Mouse (Mus musculus) kidney, postnatal 0 days (tissue): Measurements from ENCODE around the gene Cactin. TPM values are rescaled to one million over a fixed set of nuclear protein-coding genes. Genes with fewer than 3 reads are reported as not detected.

ENCODE experiments used
- ATAC-seq: fragments of 200-750 bp; cut with Nextera tagmentation; replicated peaks from 2 replicates; pipeline ENCODE4 v1.8.0; 2017; ENCODE audit warnings: low read depth, moderate number of reproducible peaks, moderate TSS enrichment, moderate library complexity; ENCODE audit not compliant: low FRiP score
- DNase-seq: peaks from one replicate; pipeline ENCODE4 v3.0.0-alpha.2; 2016; ENCODE audit warnings: low spot score
- H3K27ac ChIP-seq: fragments of 300-500 bp; sonication (generic); 2 replicates; pipeline ENCODE4 v1.5.1; 2014; ENCODE audit warnings: mild to moderate bottlenecking
- H3K27me3 ChIP-seq: fragments of 300-500 bp; sonication (generic); 2 replicates; pipeline ENCODE4 v1.6.1; 2014; ENCODE audit warnings: low read length, mixed read lengths; ENCODE audit not compliant: insufficient read depth
- H3K36me3 ChIP-seq: fragments of 300-500 bp; sonication (generic); 2 replicates; pipeline ENCODE4 v1.6.1; 2014; ENCODE audit warnings: low read length, mixed read lengths; ENCODE audit not compliant: insufficient read depth
- H3K4me1 ChIP-seq: fragments of 300-500 bp; sonication (generic); replicated peaks from 2 replicates; pipeline ENCODE4 v1.6.1; 2014; ENCODE audit warnings: antibody characterized with exemption, low read length, mixed read lengths; ENCODE audit not compliant: insufficient read depth
- H3K4me2 ChIP-seq: fragments of 300-500 bp; sonication (generic); 2 replicates; pipeline ENCODE4 v1.6.1; 2014; ENCODE audit warnings: mild to moderate bottlenecking, low read length, moderate library complexity, mixed read lengths
- H3K4me3 ChIP-seq: fragments of 300-500 bp; sonication (generic); replicated peaks from 2 replicates; pipeline ENCODE4 v1.5.1; 2014; ENCODE audit warnings: low read depth, low read length
- H3K9ac ChIP-seq: fragments of 300-500 bp; sonication (generic); 2 replicates; pipeline ENCODE4 v1.6.1; 2014; ENCODE audit warnings: low read depth, low read length
- H3K9me3 ChIP-seq: fragments of 300-500 bp; sonication (generic); replicated peaks from 2 replicates; pipeline ENCODE4 v1.6.1; 2016; ENCODE audit warnings: low read length, inconsistent platforms, mixed read lengths
- CTCF ChIP-seq: IDR thresholded peaks from 2 replicates; pipeline ENCODE4 v1.5.1; 2016; ENCODE audit warnings: antibody characterized with exemption, low read depth, mild to moderate bottlenecking, moderate library complexity
- WGBS: fragments of 180-500 bp; shearing (Covaris S2); extraction: QIAGEN DNeasy Blood & Tissue Kit; methylation state at CpG from one replicate; pipeline ENCODE4 v1.1.7; 2014; 5-methylcytosine and 5-hydroxymethylcytosine counted together
- polyA plus RNA-seq: library from polyadenylated mRNA; unstranded; fragments of >200 nt; fragmentation: Nextera tagmentation; extraction: Ambion mirVana; gene quantifications from 2 replicates; pipeline ENCODE4 v1.2.1, GENCODE M21; 2015

Gene Cactin
- polyA plus RNA-seq, 1 experiment from 2014 or later = 26.4 TPM

- peak overlapping the region; percentile 74 for H3K4me2 ChIP-seq
- no peaks in the 10 kb centered on the region for H3K9me3 ChIP-seq
- H3K4me1 ChIP-seq = peaks cover 20% of the 10 kb centered on the region
- H3K4me3 ChIP-seq = peak overlapping the region; percentile 83
- H3K27ac ChIP-seq = peak overlapping the region; percentile 91
- H3K9ac ChIP-seq = peak overlapping the region; percentile 46
- DNase-seq (no peak), ATAC-seq (no peak)
- WGBS = 1% methylated on average over 38 of the region's 38 CpGs
- no peaks in the 10 kb centered on the region for H3K27me3 ChIP-seq
- TF ChIP-seq CTCF = no peak
- H3K36me3 ChIP-seq = peaks cover 33% of the 10 kb centered on the region
Measured at GRCm38 (mm10) chr10:81319741-81320549, 958 bp upstream of the Cactin start.

- 3% methylated on average over 20 of the region's 20 CpGs for WGBS
- TF ChIP-seq CTCF = no peak
- Histone ChIP-seq H3K4me3 (peak overlapping the region; percentile 83), H3K9me3 (no peaks in the 10 kb centered on the region), H3K4me2 (peak overlapping the region; percentile 74), H3K27ac (peak overlapping the region; percentile 91), H3K36me3 (peaks cover 42% of the 10 kb centered on the region), H3K27me3 (no peaks in the 10 kb centered on the region), H3K4me1 (peaks cover 20% of the 10 kb centered on the region), H3K9ac (peak overlapping the region; percentile 80)
- ATAC-seq = no peak
- DNase-seq = no peak
Measured at GRCm38 (mm10) chr10:81321436-81321835, 533 bp downstream of the Cactin start.

- H3K4me3 ChIP-seq = no peak overlapping the region
- peaks cover 12% of the 10 kb centered on the region for H3K4me1 ChIP-seq
- no peaks in the 10 kb centered on the region for H3K27me3 ChIP-seq
- DNase-seq (no peak), ATAC-seq (no peak)
- H3K27ac ChIP-seq = no peak overlapping the region
- no peaks in the 10 kb centered on the region for H3K9me3 ChIP-seq
- no peak overlapping the region for H3K9ac ChIP-seq
- 96% methylated on average over 27 of the region's 27 CpGs for WGBS
- H3K4me2 ChIP-seq = peak overlapping the region; percentile 74; the same call in 1 of the 2 replicates
- peaks cover 49% of the 10 kb centered on the region for H3K36me3 ChIP-seq
- no peak for TF ChIP-seq CTCF
Measured at GRCm38 (mm10) chr10:81322444-81322843, 1.5 kb downstream of the Cactin start.

GRCm38 (mm10) chr10:81323141-81323775 is 2.4 kb downstream of the Cactin start:
- 91% methylated on average over 23 of the region's 23 CpGs for WGBS
- no peak for DNase-seq
- H3K4me1 ChIP-seq = peaks cover 11% of the 10 kb centered on the region
- no peak overlapping the region for H3K27ac ChIP-seq
- H3K27me3 ChIP-seq = no peaks in the 10 kb centered on the region
- no peak overlapping the region for H3K9ac ChIP-seq
- ATAC-seq = no peak
- peaks cover 48% of the 10 kb centered on the region for H3K36me3 ChIP-seq
- no peak overlapping the region for H3K4me3 ChIP-seq
- no peak for TF ChIP-seq CTCF
- H3K4me2 ChIP-seq = no peak overlapping the region
- no peaks in the 10 kb centered on the region for H3K9me3 ChIP-seq

GRCm38 (mm10) chr10:81323791-81324530 is 3.1 kb downstream of the Cactin start:
- Histone ChIP-seq H3K4me2 (no peak overlapping the region), H3K27ac (no peak overlapping the region), H3K4me1 (peaks cover 12% of the 10 kb centered on the region), H3K27me3 (no peaks in the 10 kb centered on the region), H3K4me3 (no peak overlapping the region), H3K36me3 (peaks cover 45% of the 10 kb centered on the region), H3K9ac (no peak overlapping the region), H3K9me3 (no peaks in the 10 kb centered on the region)
- 92% methylated on average over 18 of the region's 18 CpGs for WGBS
- ATAC-seq (no peak), DNase-seq (no peak)
- TF ChIP-seq CTCF = no peak

- WGBS = 84% methylated on average over 21 of the region's 21 CpGs
- ATAC-seq = no peak
- Histone ChIP-seq H3K9me3 (no peaks in the 10 kb centered on the region), H3K4me3 (no peak overlapping the region), H3K4me2 (no peak overlapping the region), H3K4me1 (peaks cover 14% of the 10 kb centered on the region), H3K27ac (no peak overlapping the region), H3K27me3 (no peaks in the 10 kb centered on the region), H3K9ac (no peak overlapping the region), H3K36me3 (peaks cover 45% of the 10 kb centered on the region)
- DNase-seq = no peak
- TF ChIP-seq CTCF = no peak
Measured at GRCm38 (mm10) chr10:81325176-81325575, 4.3 kb downstream of the Cactin start.
